Mouse (Mus musculus): ENCODE data around the gene Ptpro.

GRCm38 (mm10) chr6:137508936-137509335, 256.8 kb downstream of the Ptpro start:
- TF ChIP-seq TAL1 (IDR thresholded peaks at IDR 0.05; ENCODE audit: low read length) = no peak
- no peak for TF ChIP-seq GATA1 (IDR thresholded peaks at IDR 0.05; ENCODE audit: low read length)
